Mouse (Mus musculus) limb, embryonic 12.5 days (tissue): Measurements from ENCODE around the gene Gm17018. TPM values are rescaled to one million over a fixed set of nuclear protein-coding genes. Genes with fewer than 3 reads are reported as not detected.

Source experiments
- ATAC-seq: fragments of 200-750 bp; cut with Nextera tagmentation; 2 replicates; pipeline ENCODE4 v1.8.0; 2017; ENCODE audit warnings: low read depth, moderate TSS enrichment; ENCODE audit not compliant: insufficient number of reproducible peaks, insufficient read depth, low FRiP score, low TSS enrichment
- H3K27ac ChIP-seq: fragments of 300-500 bp; sonication (generic); 2 replicates; pipeline ENCODE4 v1.5.1; 2016; ENCODE audit warnings: mild to moderate bottlenecking, moderate library complexity
- H3K27me3 ChIP-seq: fragments of 300-500 bp; sonication (generic); 2 replicates; pipeline ENCODE4 v1.6.1; 2016; ENCODE audit warnings: mild to moderate bottlenecking, moderate library complexity
- H3K36me3 ChIP-seq: fragments of 300-500 bp; sonication (generic); 2 replicates; pipeline ENCODE4 v1.6.1; 2016; ENCODE audit warnings: mild to moderate bottlenecking, moderate library complexity
- H3K4me1 ChIP-seq: fragments of 300-500 bp; sonication (generic); replicated peaks from 2 replicates; pipeline ENCODE4 v1.6.1; 2016
- H3K4me2 ChIP-seq: fragments of 300-500 bp; sonication (generic); 2 replicates; pipeline ENCODE4 v1.6.1; 2016; ENCODE audit warnings: mild to moderate bottlenecking, moderate library complexity
- H3K4me3 ChIP-seq: fragments of 300-500 bp; sonication (generic); replicated peaks from 2 replicates; pipeline ENCODE4 v1.5.1; 2016; ENCODE audit warnings: mild to moderate bottlenecking
- H3K9ac ChIP-seq: fragments of 300-500 bp; sonication (generic); replicated peaks from 2 replicates; pipeline ENCODE4 v1.6.1; 2016; ENCODE audit warnings: mild to moderate bottlenecking, moderate library complexity
- H3K9me3 ChIP-seq: fragments of 300-500 bp; sonication (generic); 2 replicates; pipeline ENCODE4 v1.6.1; 2016; ENCODE audit warnings: mild to moderate bottlenecking, moderate library complexity
- WGBS: fragments of 180-500 bp; shearing (Covaris S2); methylation state at CpG from one replicate; pipeline ENCODE4 v1.1.7; 2016; 5-methylcytosine and 5-hydroxymethylcytosine counted together
- polyA plus RNA-seq: library from polyadenylated mRNA; unstranded; fragments of >200 nt; fragmentation: Nextera tagmentation; extraction: Ambion mirVana; gene quantifications from 2 replicates; pipeline ENCODE4 v1.2.1, GENCODE M21; 2016

Gene Gm17018
- polyA plus RNA-seq, 1 experiment from 2014 or later: 50.5 TPM

DNA sequence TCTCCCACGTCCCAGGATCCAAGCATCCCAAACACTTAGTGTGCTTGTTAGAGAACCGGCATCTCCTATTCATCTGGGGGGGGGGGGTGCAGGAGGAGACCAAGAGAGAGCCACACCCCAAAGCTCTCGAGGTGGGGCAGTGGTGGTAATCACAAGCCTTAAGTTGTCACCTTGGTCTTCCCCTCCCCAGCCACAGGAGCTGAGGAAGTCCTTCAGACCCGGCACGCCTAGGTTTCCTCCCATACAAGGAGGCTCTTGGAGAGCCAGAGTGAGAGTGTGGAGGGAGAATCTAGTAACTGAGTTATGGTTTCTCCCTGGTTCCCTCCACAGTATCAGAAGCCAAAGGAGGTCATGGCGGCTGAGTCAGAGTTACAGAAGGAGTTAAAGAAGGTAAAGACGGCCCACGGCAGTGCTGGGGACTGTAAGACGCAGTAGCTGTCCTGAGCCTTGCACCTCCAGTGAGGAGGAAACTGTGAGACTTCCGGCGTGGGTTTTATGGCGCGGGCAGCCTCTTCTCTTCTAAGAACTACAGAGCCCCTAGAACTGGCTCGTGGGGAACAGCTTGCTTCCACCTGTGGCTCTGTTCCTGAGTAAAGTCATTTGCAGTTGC lies 16.8 kb downstream of the Gm17018 start:
- peaks cover 52% of the 10 kb centered on the region for H3K36me3 ChIP-seq
- peaks cover 54% of the 10 kb centered on the region for H3K4me1 ChIP-seq
- H3K4me3 ChIP-seq: no peak overlapping the region
- H3K9ac ChIP-seq: no peak overlapping the region
- no peaks in the 10 kb centered on the region for H3K9me3 ChIP-seq
- ATAC-seq: no peak
- WGBS: 67% methylated on average over 14 of the region's 14 CpGs
- H3K27ac ChIP-seq: no peak overlapping the region
- no peak overlapping the region for H3K4me2 ChIP-seq
- H3K27me3 ChIP-seq: no peaks in the 10 kb centered on the region

DNA sequence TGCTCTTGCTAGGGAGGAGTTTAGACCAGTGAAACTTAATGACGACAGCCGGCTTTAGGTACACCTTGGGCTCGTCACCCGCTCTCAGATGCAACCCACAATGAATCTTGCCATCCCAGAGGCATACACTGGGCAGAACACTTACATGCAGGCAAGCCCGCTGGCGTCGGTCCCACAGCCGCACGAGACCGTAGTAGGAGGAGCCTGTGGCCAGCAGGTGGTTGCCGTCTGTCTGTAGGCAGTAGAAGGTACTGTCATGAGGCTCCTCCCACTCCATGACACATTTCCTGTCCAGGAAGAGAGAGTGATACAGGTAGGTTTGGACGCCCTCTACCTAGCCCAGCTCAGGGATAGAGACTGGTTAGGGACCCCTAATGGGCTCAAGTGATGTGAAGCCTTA lies 18.6 kb downstream of the Gm17018 start:
- Histone ChIP-seq H3K4me1 (peaks cover 60% of the 10 kb centered on the region), H3K9me3 (no peaks in the 10 kb centered on the region), H3K9ac (no peak overlapping the region), H3K36me3 (peaks cover 47% of the 10 kb centered on the region), H3K27ac (no peak overlapping the region), H3K4me2 (no peak overlapping the region), H3K4me3 (no peak overlapping the region), H3K27me3 (no peaks in the 10 kb centered on the region)
- no peak for ATAC-seq
- 94% methylated on average over 12 of the region's 12 CpGs for WGBS

DNA sequence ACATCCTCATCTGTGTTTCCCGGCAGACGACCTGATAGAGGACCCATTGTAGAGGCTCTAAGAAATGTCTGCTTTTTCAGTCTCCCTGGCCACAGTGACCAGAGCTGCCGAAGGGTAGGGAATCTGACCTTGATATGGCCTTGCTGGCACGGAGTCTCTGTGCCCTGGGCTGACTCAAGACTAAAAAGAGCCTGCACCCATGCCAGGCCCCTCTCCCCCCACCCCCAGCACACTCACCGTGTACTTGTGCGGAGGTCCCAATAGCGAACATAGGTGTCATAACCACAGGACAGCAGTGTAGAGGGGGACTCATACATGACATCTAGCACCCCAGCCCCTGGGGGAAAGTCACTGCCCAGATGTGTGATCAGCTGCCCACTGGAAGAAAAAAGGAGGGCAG lies 19.0 kb downstream of the Gm17018 start:
- no peaks in the 10 kb centered on the region for H3K9me3 ChIP-seq
- 86% methylated on average over 7 of the region's 7 CpGs for WGBS
- H3K36me3 ChIP-seq: peaks cover 47% of the 10 kb centered on the region
- no peak overlapping the region for H3K9ac ChIP-seq
- H3K4me3 ChIP-seq: no peak overlapping the region
- no peak overlapping the region for H3K4me2 ChIP-seq
- peaks cover 55% of the 10 kb centered on the region for H3K4me1 ChIP-seq
- no peak; the same call in 1 of the 2 replicates for ATAC-seq
- H3K27ac ChIP-seq: no peak overlapping the region
- no peaks in the 10 kb centered on the region for H3K27me3 ChIP-seq

DNA sequence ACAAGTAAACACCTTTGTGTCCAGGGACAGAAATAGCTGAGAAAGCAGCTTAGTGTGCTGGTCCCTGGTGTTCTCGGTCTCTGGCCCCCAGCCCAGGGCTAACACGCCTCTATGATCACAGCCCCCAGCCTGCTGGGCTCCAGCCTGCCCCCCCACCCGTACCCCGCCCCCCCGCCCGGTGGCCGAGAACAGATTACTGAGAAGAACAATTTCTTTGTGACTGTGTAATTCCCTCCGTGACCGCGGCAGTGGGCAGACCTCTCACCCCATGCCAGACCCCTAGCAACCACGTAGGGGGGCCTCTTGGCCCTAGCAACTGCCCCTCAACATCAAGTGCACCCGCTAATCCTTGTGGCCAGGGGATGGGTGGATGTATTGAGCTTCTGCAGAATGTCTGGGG lies 19.8 kb downstream of the Gm17018 start:
- Histone ChIP-seq H3K4me3 (no peak overlapping the region), H3K36me3 (peaks cover 47% of the 10 kb centered on the region), H3K27me3 (no peaks in the 10 kb centered on the region), H3K4me2 (no peak overlapping the region), H3K9ac (no peak overlapping the region), H3K4me1 (peaks cover 55% of the 10 kb centered on the region), H3K27ac (peak overlapping the region; percentile 31), H3K9me3 (no peaks in the 10 kb centered on the region)
- WGBS: 69% methylated on average over 12 of the region's 12 CpGs
- no peak for ATAC-seq

DNA sequence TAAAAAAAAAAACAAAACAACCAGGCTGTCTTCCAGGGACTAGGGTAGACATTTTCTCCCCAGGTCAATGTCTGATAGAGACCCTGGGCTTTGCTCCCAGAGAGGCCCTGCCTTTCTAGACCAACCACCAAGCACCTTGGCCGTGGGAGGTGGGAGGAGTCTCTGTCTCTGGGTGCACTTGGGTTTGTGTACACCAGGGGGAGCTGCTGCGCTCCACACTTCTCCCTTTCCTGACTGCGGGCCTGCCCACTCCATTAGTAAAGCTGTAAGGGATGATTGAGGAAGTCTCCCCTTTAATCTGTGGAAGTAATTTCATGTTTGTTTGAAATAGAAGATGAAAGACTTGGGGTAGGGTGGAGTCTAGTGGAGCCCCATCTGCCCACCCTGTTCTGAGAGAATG lies 20.8 kb downstream of the Gm17018 start:
- 51% methylated on average over 3 of the region's 3 CpGs for WGBS
- Histone ChIP-seq H3K4me1 (peaks cover 48% of the 10 kb centered on the region), H3K27me3 (no peaks in the 10 kb centered on the region), H3K9ac (no peak overlapping the region), H3K4me2 (no peak overlapping the region), H3K36me3 (peaks cover 47% of the 10 kb centered on the region), H3K27ac (no peak overlapping the region), H3K4me3 (no peak overlapping the region), H3K9me3 (no peaks in the 10 kb centered on the region)
- ATAC-seq: no peak

DNA sequence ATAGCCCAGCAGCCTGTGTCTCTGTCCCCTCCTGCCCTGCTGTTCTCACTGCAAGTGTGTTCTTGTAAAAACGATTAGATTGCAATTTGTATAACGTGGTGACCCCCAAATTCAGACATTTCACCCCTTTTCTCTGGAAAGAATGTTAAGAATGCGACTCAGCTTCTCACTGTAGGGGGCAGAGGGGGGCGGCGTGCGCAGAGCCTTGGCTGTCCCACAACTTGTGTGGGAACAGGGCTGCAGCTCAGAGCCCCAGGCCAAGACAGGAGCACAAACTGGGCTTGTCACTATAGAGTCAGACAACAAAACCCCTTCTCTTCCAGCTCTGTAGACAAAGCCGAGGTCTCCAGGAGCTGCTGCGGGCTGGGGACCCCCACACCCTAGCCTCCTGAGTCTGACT lies 21.7 kb downstream of the Gm17018 start:
- Histone ChIP-seq H3K27me3 (no peaks in the 10 kb centered on the region), H3K27ac (peak overlapping the region; percentile 64; the same call in 1 of the 2 replicates), H3K4me1 (peaks cover 49% of the 10 kb centered on the region), H3K36me3 (peaks cover 40% of the 10 kb centered on the region), H3K4me2 (no peak overlapping the region), H3K9me3 (no peaks in the 10 kb centered on the region), H3K9ac (no peak overlapping the region), H3K4me3 (no peak overlapping the region)
- no peak for ATAC-seq
- 29% methylated on average over 8 of the region's 8 CpGs for WGBS

DNA sequence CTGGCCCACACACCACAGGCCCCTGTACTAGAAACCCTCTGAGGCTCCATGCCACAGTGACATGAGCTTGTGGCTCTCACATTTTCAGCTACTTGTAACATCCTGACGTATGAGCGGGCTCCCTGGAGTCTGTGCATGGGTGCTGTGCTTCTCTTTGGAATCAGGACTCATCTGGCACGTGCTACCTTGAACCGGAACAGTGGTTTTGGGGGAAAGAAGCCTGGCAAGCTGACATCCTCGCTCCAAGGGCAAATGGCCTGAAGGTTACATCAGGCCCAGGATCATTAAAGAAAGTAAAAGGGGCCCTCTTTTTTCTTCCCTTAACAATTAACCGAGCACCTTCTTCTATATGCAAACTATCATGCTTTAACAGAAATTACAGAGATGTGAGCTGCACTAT lies 22.7 kb downstream of the Gm17018 start:
- ATAC-seq: no peak
- no peak overlapping the region for H3K4me3 ChIP-seq
- peaks cover 47% of the 10 kb centered on the region for H3K4me1 ChIP-seq
- H3K9me3 ChIP-seq: no peaks in the 10 kb centered on the region
- no peak overlapping the region for H3K9ac ChIP-seq
- no peaks in the 10 kb centered on the region for H3K27me3 ChIP-seq
- H3K27ac ChIP-seq: no peak overlapping the region
- WGBS: 75% methylated on average over 6 of the region's 6 CpGs
- peaks cover 30% of the 10 kb centered on the region for H3K36me3 ChIP-seq
- no peak overlapping the region for H3K4me2 ChIP-seq

DNA sequence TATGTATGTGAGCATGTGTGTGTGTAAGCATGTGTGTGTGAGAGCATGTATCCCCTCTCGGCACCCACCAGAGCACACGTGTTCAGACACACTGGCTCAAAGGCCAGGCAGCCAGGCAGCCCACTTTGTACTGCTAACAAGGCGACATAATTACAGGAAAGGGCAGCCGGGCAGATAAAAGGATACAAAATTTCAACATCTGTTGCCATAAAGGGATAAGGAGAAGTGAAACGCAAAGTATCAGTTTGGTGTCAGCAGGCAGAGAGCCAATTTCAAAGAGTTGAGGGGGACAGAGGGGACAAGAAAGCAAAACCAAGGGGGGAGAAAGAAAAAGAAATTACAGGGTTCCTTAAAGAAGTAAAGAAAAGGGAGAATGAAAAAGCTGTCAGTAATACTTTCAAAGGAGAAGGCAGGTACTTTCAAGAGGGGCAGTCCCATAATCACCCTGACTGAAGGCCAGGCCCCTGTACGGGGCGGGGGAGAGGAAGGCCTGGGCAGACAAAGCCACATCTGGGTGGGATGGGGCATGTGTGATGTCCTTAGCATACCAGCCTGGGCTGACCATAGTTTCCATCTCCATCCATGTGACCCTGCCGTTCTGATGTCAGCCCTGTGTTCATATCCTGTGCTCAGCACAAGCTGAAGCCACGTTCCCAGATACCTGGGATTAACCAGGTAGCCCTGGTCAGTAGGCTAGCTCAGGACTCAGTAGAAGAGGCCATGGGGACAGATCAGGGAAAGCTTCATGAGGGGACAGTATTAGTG lies 24.6 kb downstream of the Gm17018 start:
- ATAC-seq: no peak
- Histone ChIP-seq H3K4me2 (no peak overlapping the region), H3K4me1 (peaks cover 38% of the 10 kb centered on the region), H3K4me3 (no peak overlapping the region), H3K27ac (peak overlapping the region; percentile 47; the same call in 1 of the 2 replicates), H3K27me3 (no peaks in the 10 kb centered on the region), H3K36me3 (peaks cover 13% of the 10 kb centered on the region; the same call in 1 of the 2 replicates), H3K9me3 (no peaks in the 10 kb centered on the region), H3K9ac (no peak overlapping the region)
- 40% methylated on average over 9 of the region's 9 CpGs for WGBS

DNA sequence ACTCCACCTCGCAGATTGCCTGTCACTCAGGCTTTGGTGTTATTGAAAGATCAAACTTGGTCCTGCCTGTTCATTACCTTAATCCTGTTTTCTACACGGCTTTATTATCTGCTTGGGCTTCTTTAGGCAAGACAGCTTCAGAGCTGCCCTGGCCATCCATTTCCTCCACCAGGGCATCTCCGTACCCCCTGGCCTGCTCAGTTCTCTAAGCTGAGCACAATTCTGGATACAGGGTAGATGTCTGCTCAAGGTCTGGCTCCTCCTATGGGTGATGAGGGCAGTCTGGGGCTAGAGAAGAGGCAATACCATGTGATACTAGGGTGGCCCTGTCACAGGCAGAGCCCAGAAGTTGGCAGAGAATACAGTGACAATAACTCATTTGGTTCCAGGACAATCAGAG lies 26.4 kb downstream of the Gm17018 start:
- Histone ChIP-seq H3K9ac (no peak overlapping the region), H3K27ac (no peak overlapping the region), H3K4me2 (no peak overlapping the region), H3K9me3 (no peaks in the 10 kb centered on the region), H3K27me3 (no peaks in the 10 kb centered on the region), H3K4me3 (no peak overlapping the region), H3K4me1 (peaks cover 29% of the 10 kb centered on the region), H3K36me3 (peaks cover 10% of the 10 kb centered on the region; the same call in 1 of the 2 replicates)
- 66% methylated on average over 3 of the region's 3 CpGs for WGBS
- no peak for ATAC-seq

DNA sequence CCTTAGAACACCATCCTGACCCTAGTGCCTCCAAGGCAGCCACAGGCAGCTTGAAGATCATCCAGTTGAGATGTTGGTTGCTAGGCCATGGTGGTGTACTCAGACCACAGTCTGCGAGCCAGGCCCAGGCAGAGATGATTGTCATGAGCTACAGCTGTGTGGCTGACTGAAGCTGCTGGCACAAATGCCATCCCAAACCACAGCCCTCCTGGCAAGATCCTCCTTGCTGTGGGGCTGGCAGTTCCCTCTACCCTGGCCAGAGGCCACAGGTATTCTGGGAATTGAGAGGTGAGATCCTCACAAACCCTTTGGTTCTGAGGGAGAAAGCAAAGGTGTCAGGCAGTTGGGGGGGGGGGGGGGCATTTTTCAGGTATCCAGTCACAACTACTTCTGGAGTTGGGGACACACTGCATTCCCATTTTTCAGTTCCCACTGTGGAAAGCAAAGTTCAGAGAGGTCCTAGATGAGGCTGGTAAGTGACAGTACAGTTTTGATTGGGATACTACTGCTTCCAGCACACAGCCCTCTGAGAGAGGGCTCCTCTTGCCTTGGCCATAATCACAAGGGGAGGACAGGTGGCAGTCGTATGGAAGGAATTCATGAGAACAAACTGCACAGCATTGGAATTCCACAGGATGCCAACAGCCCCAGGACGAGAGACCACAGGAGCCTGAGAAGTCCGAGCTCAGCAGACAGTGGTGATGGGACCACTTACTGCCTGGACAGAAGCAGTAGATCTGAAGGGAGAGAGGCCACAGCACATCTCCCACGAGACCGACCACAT lies 27.3 kb downstream of the Gm17018 start:
- H3K36me3 ChIP-seq: peaks cover 7% of the 10 kb centered on the region; the same call in 1 of the 2 replicates
- WGBS: 70% methylated on average over 6 of the region's 6 CpGs
- H3K27me3 ChIP-seq: no peaks in the 10 kb centered on the region
- no peaks in the 10 kb centered on the region for H3K9me3 ChIP-seq
- no peak for ATAC-seq
- H3K4me2 ChIP-seq: no peak overlapping the region
- H3K9ac ChIP-seq: no peak overlapping the region
- H3K4me1 ChIP-seq: peaks cover 20% of the 10 kb centered on the region
- H3K4me3 ChIP-seq: no peak overlapping the region
- H3K27ac ChIP-seq: no peak overlapping the region

DNA sequence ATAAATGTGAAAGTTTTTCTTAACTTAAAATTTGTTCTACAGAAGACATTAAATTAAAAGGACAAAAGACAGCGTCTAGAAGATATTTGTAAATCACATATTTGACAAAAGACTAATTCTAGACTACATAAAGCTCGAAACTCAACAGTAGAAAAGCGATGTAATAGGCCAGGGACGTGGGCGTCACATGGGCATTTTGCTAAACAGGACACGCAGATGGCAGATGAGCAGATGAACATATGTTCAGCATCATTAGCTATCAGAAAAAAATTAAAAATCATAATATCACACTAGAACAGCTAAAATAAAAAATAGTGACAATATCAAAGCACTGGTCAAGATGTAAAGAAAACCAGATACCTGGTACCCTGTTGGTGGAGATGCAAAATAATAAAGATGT lies 29.3 kb downstream of the Gm17018 start:
- Histone ChIP-seq H3K4me3 (no peak overlapping the region), H3K27ac (no peak overlapping the region), H3K9me3 (no peaks in the 10 kb centered on the region), H3K9ac (no peak overlapping the region), H3K27me3 (no peaks in the 10 kb centered on the region), H3K4me1 (peaks cover 13% of the 10 kb centered on the region), H3K36me3 (peaks cover 7% of the 10 kb centered on the region; the same call in 1 of the 2 replicates), H3K4me2 (no peak overlapping the region)
- no peak for ATAC-seq
- 95% methylated on average over 6 of the region's 6 CpGs for WGBS
